Mouse (Mus musculus) spleen, postnatal 10 days (tissue): ENCODE measurements around the gene Gldc.
"Not testable (repeated sequence)": the region's sequence is repeated elsewhere in the genome, so short reads cannot be mapped to it uniquely, and the experiment has no call there.

ENCODE experiments used
- DNase-seq, 2 experiments: peaks; one replicate each; pipeline ENCODE4 v3.0.0; 2021 to 2022; ENCODE audit warnings: low spot score in 2 of 2

The Gldc gene

GRCm38 (mm10) chr19:30174919-30175571 lies at the start of gene Gldc:
Gene Gldc, minus strand, starts transcription at chr19:30175429.
- no peak for DNase-seq

GRCm38 (mm10) chr19:30222593-30222992 lies 47.4 kb upstream of the Gldc start:
- DNase-seq = not testable (repeated sequence)

GRCm38 (mm10) chr19:30217335-30217734 lies 42.1 kb upstream of the Gldc start:
- peak; percentile 10 to 50 for DNase-seq

- no peak for DNase-seq
These were observed 41.0 kb upstream of the Gldc start for GRCm38 (mm10) chr19:30216186-30216585.

GRCm38 (mm10) chr19:30215736-30216135 lies 40.5 kb upstream of the Gldc start:
- DNase-seq = not testable (repeated sequence)

GRCm38 (mm10) chr19:30214026-30214425 lies 38.8 kb upstream of the Gldc start:
- no peak for DNase-seq

GRCm38 (mm10) chr19:30209006-30209405 lies 33.8 kb upstream of the Gldc start:
- DNase-seq = not testable (repeated sequence)

- DNase-seq = no peak
These were observed 31.8 kb upstream of the Gldc start for GRCm38 (mm10) chr19:30206981-30207380.

- DNase-seq = no peak
These were observed 30.6 kb upstream of the Gldc start for GRCm38 (mm10) chr19:30205874-30206273.

GRCm38 (mm10) chr19:30205159-30205816 lies 30.1 kb upstream of the Gldc start:
- DNase-seq = peak in 1 of 2 experiments; percentile 26

GRCm38 (mm10) chr19:30202177-30202576 lies 26.9 kb upstream of the Gldc start:
- DNase-seq = no peak

- DNase-seq = no peak
These were observed 19.8 kb upstream of the Gldc start for GRCm38 (mm10) chr19:30194999-30195398.

- no peak for DNase-seq
These were observed 12.0 kb upstream of the Gldc start for GRCm38 (mm10) chr19:30187232-30187631.

GRCm38 (mm10) chr19:30185536-30185935 lies 10.3 kb upstream of the Gldc start:
- no peak for DNase-seq

GRCm38 (mm10) chr19:30179979-30180378 lies 4.8 kb upstream of the Gldc start:
- no peak for DNase-seq

- no peak for DNase-seq
These were observed 1.1 kb downstream of the Gldc start for GRCm38 (mm10) chr19:30174074-30174670.

GRCm38 (mm10) chr19:30171346-30172055 lies 3.7 kb downstream of the Gldc start:
- DNase-seq = no peak

- no peak for DNase-seq
These were observed 4.9 kb downstream of the Gldc start for GRCm38 (mm10) chr19:30170319-30170718.

GRCm38 (mm10) chr19:30166801-30167505 lies 8.3 kb downstream of the Gldc start:
- no peak for DNase-seq

GRCm38 (mm10) chr19:30164228-30164627 lies 11.0 kb downstream of the Gldc start:
- DNase-seq = no peak

GRCm38 (mm10) chr19:30162808-30163207 lies 12.4 kb downstream of the Gldc start:
- DNase-seq = no peak

GRCm38 (mm10) chr19:30160021-30160420 lies 15.2 kb downstream of the Gldc start:
- no peak for DNase-seq
